Comparison of ENCODE assay signal across 17 mouse cellular contexts in the genomic region with DNA sequence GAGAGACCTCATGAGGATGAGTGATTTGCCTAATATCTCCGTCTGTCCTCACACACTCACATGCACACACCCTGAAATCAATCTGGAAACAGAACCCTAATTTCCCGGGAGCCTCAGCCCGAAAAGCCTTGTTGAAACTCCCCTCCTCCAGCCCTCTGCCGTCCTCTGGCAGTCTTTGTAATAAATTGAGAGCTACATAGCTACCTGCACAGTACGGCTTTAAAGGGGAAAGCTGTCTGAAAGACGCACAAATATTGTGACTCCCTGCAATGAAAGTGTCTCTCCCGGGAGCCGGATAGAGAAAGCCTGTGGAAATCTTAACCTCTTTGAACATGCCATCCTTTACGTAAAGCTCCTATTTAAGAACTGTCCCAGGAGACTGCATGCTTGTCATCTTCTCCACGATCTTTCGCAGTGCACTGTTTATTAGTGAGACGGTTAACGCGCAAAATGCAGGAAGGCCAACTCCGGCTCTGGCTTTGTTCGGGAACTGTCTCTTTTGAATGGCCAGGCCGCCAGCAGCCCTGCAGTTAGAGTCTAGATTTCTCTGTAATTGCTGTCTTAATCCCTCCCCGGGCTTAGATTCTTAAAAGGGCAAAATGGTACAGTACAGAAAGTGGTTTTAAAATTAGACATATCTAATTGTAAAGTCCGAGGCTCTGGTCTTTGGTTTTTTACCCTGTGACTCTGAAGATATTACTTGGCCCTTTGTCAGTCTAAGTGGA. TPM values are rescaled to one million over a fixed set of nuclear protein-coding genes. Genes with fewer than 3 reads are reported as not detected.
A peak's percentile ranks its signal among the peaks of the same experiment; 100 is the strongest.
DNase-seq lines count a peak whose midpoint lies in the region; ATAC-seq and TF ChIP-seq lines count a peak whose summit lies in the region.
"Had no signal": no experiment of that assay in that cellular context is flagged by ENCODE, and none has a peak within 500 bp of the region (broad histone marks: within the 10 kb centered on the region; RNA-seq: fewer than 3 reads in every experiment).

No protein-coding gene starts in this region.

- no peaks in the 10 kb centered on the region for H3K9me3 ChIP-seq in embryonic facial prominence, embryonic 14.5 days (ENCODE audit: control insufficient read depth, low read length)
- no peaks in the 10 kb centered on the region for H3K9me3 ChIP-seq in hindbrain, embryonic 12.5 days (replicated peaks)
- no peaks in the 10 kb centered on the region for H3K9me3 ChIP-seq in midbrain, embryonic 16.5 days (replicated peaks; ENCODE audit: control insufficient read depth, low read length, poor library complexity, severe bottlenecking)
- H3K9me3 ChIP-seq: embryonic facial prominence, embryonic 15.5 days; heart, embryonic 13.5 days; hindbrain, embryonic 15.5 days had no signal

- DNase-seq in heart, adult 11 months, result peak; percentile 76
- DNase-seq in heart, postnatal 14 days, result no peak
- DNase-seq in embryonic facial prominence, embryonic 14.5 days (ENCODE audit: low spot score), result peak; percentile 27
- DNase-seq in heart, adult 9 months (ENCODE audit: low spot score in 2 of 2), result no peak
- no peak for DNase-seq in lung, adult 2 months
- DNase-seq: cerebellum, postnatal 25 days; thymus, postnatal 4 days had no signal

- no peak for TF ChIP-seq POLR2A in lung, adult 2 months (IDR thresholded peaks at IDR 0.05; ENCODE audit: borderline replicate concordance, extremely low read depth, low read depth, low read length)

- no peak overlapping the region for H3K9ac ChIP-seq in embryonic facial prominence, embryonic 14.5 days (ENCODE audit: low read depth, low read length)
- H3K9ac ChIP-seq in hindbrain, embryonic 12.5 days, result no peak overlapping the region
- H3K9ac ChIP-seq in midbrain, embryonic 16.5 days (ENCODE audit: low read depth, low read length), result no peak overlapping the region
- H3K9ac ChIP-seq: embryonic facial prominence, embryonic 15.5 days; heart, embryonic 13.5 days; hindbrain, embryonic 15.5 days; liver, embryonic 14.5 days had no signal

- no peak for TF ChIP-seq CTCF in lung, adult 2 months (IDR thresholded peaks at IDR 0.05; ENCODE audit: insufficient read depth, low read length)

- H3K36me3 ChIP-seq in embryonic facial prominence, embryonic 14.5 days (ENCODE audit: control insufficient read depth, insufficient read depth, low read length), result no peaks in the 10 kb centered on the region
- H3K36me3 ChIP-seq in hindbrain, embryonic 12.5 days, result no peaks in the 10 kb centered on the region
- H3K36me3 ChIP-seq in midbrain, embryonic 16.5 days (ENCODE audit: control insufficient read depth, insufficient read depth, low read length), result no peaks in the 10 kb centered on the region
- H3K36me3 ChIP-seq: embryonic facial prominence, embryonic 15.5 days; heart, embryonic 13.5 days; hindbrain, embryonic 15.5 days had no signal

- intact Hi-C loops in heart, postnatal 14 days (cut with DNase I), result no loop called here

- no peak for ATAC-seq in embryonic facial prominence, embryonic 14.5 days (ENCODE audit: low read depth)
- 0 out of 2 replicates have a peak, but pooled peaks have one; percentile 35 for ATAC-seq in hindbrain, embryonic 12.5 days (ENCODE audit: low FRiP score)
- peak; percentile 68 for ATAC-seq in midbrain, embryonic 16.5 days
- no peak for ATAC-seq in megakaryocyte, adult 5-6 weeks (ENCODE audit: poor library complexity, severe bottlenecking)

- H3K4me1 ChIP-seq in embryonic facial prominence, embryonic 14.5 days (ENCODE audit: control insufficient read depth, insufficient read depth, low read length), result 0 out of 2 replicates have a peak, but pooled peaks cover 2% of the 10 kb centered on the region
- H3K4me1 ChIP-seq in hindbrain, embryonic 12.5 days, result peaks cover 10% of the 10 kb centered on the region
- H3K4me1 ChIP-seq in midbrain, embryonic 16.5 days (ENCODE audit: control insufficient read depth, insufficient read depth, low read length), result peaks cover 4% of the 10 kb centered on the region; the same call in 1 of the 2 replicates
- no peaks in the 10 kb centered on the region for H3K4me1 ChIP-seq in lung, adult 2 months (ENCODE audit: control insufficient read depth, insufficient read depth, low read length)
- H3K4me1 ChIP-seq: embryonic facial prominence, embryonic 15.5 days; heart, embryonic 13.5 days had no signal

- H3K4me3 ChIP-seq in embryonic facial prominence, embryonic 14.5 days (ENCODE audit: low read depth, low read length), result no peak overlapping the region
- H3K4me3 ChIP-seq in hindbrain, embryonic 12.5 days, result no peak overlapping the region
- no peak overlapping the region for H3K4me3 ChIP-seq in midbrain, embryonic 16.5 days (ENCODE audit: low read depth, low read length)
- no peak overlapping the region for H3K4me3 ChIP-seq in lung, adult 2 months (replicated peaks; ENCODE audit: extremely low read depth, low read depth, low read length)
- H3K4me3 ChIP-seq: embryonic facial prominence, embryonic 15.5 days; heart, embryonic 13.5 days; hindbrain, embryonic 15.5 days had no signal

- WGBS in embryonic facial prominence, embryonic 14.5 days, result 52% methylated on average over 19 of the region's 19 CpGs
- 62% methylated on average over 19 of the region's 19 CpGs for WGBS in hindbrain, embryonic 12.5 days
- WGBS in midbrain, embryonic 16.5 days, result 20% methylated on average over 19 of the region's 19 CpGs
- WGBS in lung, adult 2 months, result 82% methylated on average over 19 of the region's 19 CpGs

- no peak overlapping the region for H3K4me2 ChIP-seq in embryonic facial prominence, embryonic 14.5 days (ENCODE audit: low read depth, low read length)
- no peak overlapping the region for H3K4me2 ChIP-seq in hindbrain, embryonic 12.5 days (replicated peaks)
- peak overlapping the region; percentile 34 for H3K4me2 ChIP-seq in midbrain, embryonic 16.5 days (ENCODE audit: low read length)
- H3K4me2 ChIP-seq: embryonic facial prominence, embryonic 15.5 days; heart, embryonic 13.5 days; hindbrain, embryonic 15.5 days had no signal

- no peak overlapping the region for H3K27ac ChIP-seq in embryonic facial prominence, embryonic 14.5 days (replicated peaks; ENCODE audit: low read depth, low read length)
- 0 out of 2 replicates have a peak overlapping the region, but pooled peaks have one; percentile 5 for H3K27ac ChIP-seq in hindbrain, embryonic 12.5 days
- peak overlapping the region; percentile 50; the same call in 1 of the 2 replicates for H3K27ac ChIP-seq in midbrain, embryonic 16.5 days (ENCODE audit: low read length)
- H3K27ac ChIP-seq: embryonic facial prominence, embryonic 15.5 days; heart, embryonic 13.5 days; hindbrain, embryonic 15.5 days; liver, embryonic 14.5 days had no signal

- H3K27me3 ChIP-seq in embryonic facial prominence, embryonic 14.5 days (replicated peaks; ENCODE audit: control insufficient read depth, insufficient read depth, low read length), result no peaks in the 10 kb centered on the region
- H3K27me3 ChIP-seq in hindbrain, embryonic 12.5 days, result no peaks in the 10 kb centered on the region
- H3K27me3 ChIP-seq in midbrain, embryonic 16.5 days (ENCODE audit: control insufficient read depth, insufficient read depth, low read depth, low read length), result no peaks in the 10 kb centered on the region
- H3K27me3 ChIP-seq: embryonic facial prominence, embryonic 15.5 days; heart, embryonic 13.5 days; hindbrain, embryonic 15.5 days had no signal

RNA-seq across cellular contexts. Expression of a gene that starts 39.1 kb away (rescaled TPM):
- total RNA-seq in heart, postnatal 14 days (2021), result 10 to 100 TPM; 44.1 to 44.9 TPM
- polyA plus RNA-seq in embryonic facial prominence, embryonic 14.5 days (2014; fragmentation: Nextera tagmentation; extraction: Ambion mirVana), result 11.3 and 14.0 TPM in 2 replicates
- polyA plus RNA-seq in hindbrain, embryonic 12.5 days (2016; fragmentation: Nextera tagmentation; extraction: Ambion mirVana), result 3.3 and 5.5 TPM in 2 replicates
- 1.2 and 1.3 TPM in 2 replicates for polyA plus RNA-seq in midbrain, embryonic 16.5 days (2015; fragmentation: Nextera tagmentation; extraction: Ambion mirVana)
- not detected in 2 replicates for total RNA-seq in megakaryocyte, adult 5-6 weeks (2015)
- total RNA-seq in megakaryocyte, adult 5-6 weeks (2017), result not detected in 2 replicates
- polyA plus RNA-seq in lung, adult 2 months (2012; rRNA removed), result 0.19 and 0.69 TPM in 2 replicates
- total RNA-seq: monocyte, adult 5-6 weeks had no signal

RNA-seq across cellular contexts. Expression of a gene that starts 41.4 kb away (rescaled TPM):
- total RNA-seq in heart, postnatal 14 days (2021), result not detected
- polyA plus RNA-seq in embryonic facial prominence, embryonic 14.5 days (2014; fragmentation: Nextera tagmentation; extraction: Ambion mirVana), result 0.26 TPM in 1 of 2 replicates, not detected in the other
- polyA plus RNA-seq in hindbrain, embryonic 12.5 days (2016; fragmentation: Nextera tagmentation; extraction: Ambion mirVana), result 0.12 and 0.26 TPM in 2 replicates
- polyA plus RNA-seq in midbrain, embryonic 16.5 days (2015; fragmentation: Nextera tagmentation; extraction: Ambion mirVana), result 0.08 TPM in 1 of 2 replicates, not detected in the other
- not detected in 2 replicates for total RNA-seq in megakaryocyte, adult 5-6 weeks (2015)
- total RNA-seq in megakaryocyte, adult 5-6 weeks (2017), result not detected in 2 replicates
- polyA plus RNA-seq in lung, adult 2 months (2012; rRNA removed), result 0.04 and 2.6 TPM in 2 replicates
- total RNA-seq: gastrocnemius, postnatal 4 days; layer of hippocampus, adult 18-20 months; monocyte, adult 5-6 weeks had no signal
- polyA plus RNA-seq: heart, embryonic 13.5 days; hindbrain, embryonic 15.5 days had no signal

Comparison
In these comparisons a context has a peak if more than half of its experiments do, and no peak if none do; other contexts are left out.
1. DNase-seq: peak in heart, adult 11 months (single experiment) and embryonic facial prominence, embryonic 14.5 days (single experiment); none in heart, postnatal 14 days (0 of 2), heart, adult 9 months (0 of 2) and lung, adult 2 months (single experiment).
2. ATAC-seq: peak in hindbrain, embryonic 12.5 days (single experiment) and midbrain, embryonic 16.5 days (single experiment); none in embryonic facial prominence, embryonic 14.5 days (single experiment) and megakaryocyte, adult 5-6 weeks (single experiment).